Mouse (Mus musculus) embryonic facial prominence, embryonic 11.5 days (tissue): Measurements from ENCODE around the gene Tcte2. TPM values are rescaled to one million over a fixed set of nuclear protein-coding genes. Genes with fewer than 3 reads are reported as not detected.

Source experiments
- ATAC-seq: fragments of 200-750 bp; cut with Nextera tagmentation; replicated peaks from 2 replicates; pipeline ENCODE4 v1.8.0; 2017; ENCODE audit warnings: low read depth; ENCODE audit not compliant: insufficient number of reproducible peaks, low FRiP score, low TSS enrichment
- DNase-seq: peaks from one replicate; pipeline ENCODE4 v3.0.0-alpha.2; 2015; ENCODE audit warnings: low spot score
- H3K27ac ChIP-seq: fragments of 300-500 bp; sonication (generic); replicated peaks from 2 replicates; pipeline ENCODE4 v1.5.1; 2014; ENCODE audit warnings: mild to moderate bottlenecking, low read depth, low read length, control low read depth
- H3K27me3 ChIP-seq: fragments of 300-500 bp; sonication (generic); 2 replicates; pipeline ENCODE4 v1.6.1; 2014; ENCODE audit warnings: mild to moderate bottlenecking, low read length, moderate library complexity, mixed read lengths; ENCODE audit not compliant: control insufficient read depth, insufficient read depth
- H3K36me3 ChIP-seq: fragments of 300-500 bp; sonication (generic); replicated peaks from 2 replicates; pipeline ENCODE4 v1.6.1; 2014; ENCODE audit warnings: low read depth, mild to moderate bottlenecking, low read length, moderate library complexity, mixed read lengths; ENCODE audit not compliant: control insufficient read depth, insufficient read depth
- H3K4me1 ChIP-seq: fragments of 300-500 bp; sonication (generic); 2 replicates; pipeline ENCODE4 v1.6.1; 2014; ENCODE audit warnings: low read length, mixed read lengths; ENCODE audit not compliant: control insufficient read depth, insufficient read depth
- H3K4me2 ChIP-seq: fragments of 300-500 bp; sonication (generic); 2 replicates; pipeline ENCODE4 v1.6.1; 2014; ENCODE audit warnings: low read depth, mild to moderate bottlenecking, control low read depth, low read length, moderate library complexity
- H3K4me3 ChIP-seq: fragments of 300-500 bp; sonication (generic); 2 replicates; pipeline ENCODE4 v1.5.1; 2014; ENCODE audit warnings: low read depth, low read length, control low read depth
- H3K9ac ChIP-seq: fragments of 300-500 bp; sonication (generic); replicated peaks from 2 replicates; pipeline ENCODE4 v1.6.1; 2014; ENCODE audit warnings: mild to moderate bottlenecking, control low read depth, low read length
- H3K9me3 ChIP-seq: fragments of 300-500 bp; sonication (generic); replicated peaks from 2 replicates; pipeline ENCODE4 v1.6.1; 2016; ENCODE audit warnings: mild to moderate bottlenecking, low read length, inconsistent platforms, mixed read lengths; ENCODE audit not compliant: control insufficient read depth
- WGBS: fragments of 180-500 bp; shearing (Covaris S2); extraction: QIAGEN DNeasy Blood & Tissue Kit; methylation state at CpG from one replicate; pipeline ENCODE4 v1.1.7; 2014; 5-methylcytosine and 5-hydroxymethylcytosine counted together
- polyA plus RNA-seq: library from polyadenylated mRNA; unstranded; fragments of >200 nt; fragmentation: Nextera tagmentation; extraction: Ambion mirVana; gene quantifications from 2 replicates; pipeline ENCODE4 v1.2.1, GENCODE M21; 2014

The Tcte2 gene
- polyA plus RNA-seq, 1 experiment from 2014 or later, result 4.4 TPM

- H3K27me3 ChIP-seq, result no peaks in the 10 kb centered on the region
- no peak overlapping the region for H3K4me2 ChIP-seq
- DNase-seq (no peak), ATAC-seq (no peak)
- H3K9me3 ChIP-seq, result no peaks in the 10 kb centered on the region
- H3K9ac ChIP-seq, result no peak overlapping the region
- 69% methylated on average over 4 of the region's 4 CpGs for WGBS
- H3K4me3 ChIP-seq, result no peak overlapping the region
- H3K27ac ChIP-seq, result no peak overlapping the region
- no peaks in the 10 kb centered on the region for H3K36me3 ChIP-seq
- H3K4me1 ChIP-seq, result no peaks in the 10 kb centered on the region
Measured at GRCm38 (mm10) chr17:13714654-13715053, 47.0 kb downstream of the Tcte2 start.

- Histone ChIP-seq H3K27ac (no peak overlapping the region), H3K9ac (no peak overlapping the region), H3K4me2 (no peak overlapping the region), H3K27me3 (no peaks in the 10 kb centered on the region), H3K36me3 (no peaks in the 10 kb centered on the region), H3K4me1 (no peaks in the 10 kb centered on the region), H3K4me3 (no peak overlapping the region), H3K9me3 (no peaks in the 10 kb centered on the region)
- 86% methylated on average over 4 of the region's 4 CpGs for WGBS
- no peak for ATAC-seq
- no peak for DNase-seq
Measured at GRCm38 (mm10) chr17:13714128-13714527, 47.5 kb downstream of the Tcte2 start.

GRCm38 (mm10) chr17:13712518-13712917 is 49.1 kb downstream of the Tcte2 start:
- H3K9me3 ChIP-seq, result no peaks in the 10 kb centered on the region
- H3K4me3 ChIP-seq, result no peak overlapping the region
- H3K9ac ChIP-seq, result no peak overlapping the region
- no peak overlapping the region for H3K27ac ChIP-seq
- ATAC-seq (no peak), DNase-seq (no peak)
- H3K4me2 ChIP-seq, result no peak overlapping the region
- no peaks in the 10 kb centered on the region for H3K4me1 ChIP-seq
- H3K27me3 ChIP-seq, result no peaks in the 10 kb centered on the region
- H3K36me3 ChIP-seq, result no peaks in the 10 kb centered on the region
- WGBS, result 95% methylated on average over 3 of the region's 3 CpGs

GRCm38 (mm10) chr17:13712116-13712515 is 49.5 kb downstream of the Tcte2 start:
- 84% methylated on average over 6 of the region's 6 CpGs for WGBS
- no peak overlapping the region for H3K27ac ChIP-seq
- no peaks in the 10 kb centered on the region for H3K9me3 ChIP-seq
- no peak overlapping the region for H3K4me3 ChIP-seq
- no peak overlapping the region for H3K9ac ChIP-seq
- DNase-seq (no peak), ATAC-seq (no peak)
- no peaks in the 10 kb centered on the region for H3K36me3 ChIP-seq
- no peaks in the 10 kb centered on the region for H3K4me1 ChIP-seq
- no peak overlapping the region for H3K4me2 ChIP-seq
- H3K27me3 ChIP-seq, result no peaks in the 10 kb centered on the region

- no peak for DNase-seq
- Histone ChIP-seq H3K27ac (no peak overlapping the region), H3K4me2 (no peak overlapping the region), H3K4me3 (no peak overlapping the region), H3K36me3 (no peaks in the 10 kb centered on the region), H3K27me3 (no peaks in the 10 kb centered on the region), H3K4me1 (no peaks in the 10 kb centered on the region), H3K9me3 (no peaks in the 10 kb centered on the region), H3K9ac (no peak overlapping the region)
- ATAC-seq, result no peak
- 66% methylated on average over 5 of the region's 5 CpGs for WGBS
Measured at GRCm38 (mm10) chr17:13711173-13711572, 50.5 kb downstream of the Tcte2 start.

GRCm38 (mm10) chr17:13705481-13705921 is 56.1 kb downstream of the Tcte2 start:
- Histone ChIP-seq H3K4me3 (no peak overlapping the region), H3K27ac (no peak overlapping the region), H3K9ac (no peak overlapping the region), H3K27me3 (no peaks in the 10 kb centered on the region), H3K4me1 (no peaks in the 10 kb centered on the region; the same call in none of the 2 replicates), H3K4me2 (no peak overlapping the region), H3K36me3 (no peaks in the 10 kb centered on the region), H3K9me3 (no peaks in the 10 kb centered on the region)
- DNase-seq (no peak), ATAC-seq (no peak)
- 30% methylated on average over 4 of the region's 4 CpGs for WGBS

- H3K36me3 ChIP-seq, result no peaks in the 10 kb centered on the region
- H3K9me3 ChIP-seq, result no peaks in the 10 kb centered on the region
- H3K4me2 ChIP-seq, result no peak overlapping the region
- WGBS, result 44% methylated on average over 9 of the region's 9 CpGs
- ATAC-seq (no peak), DNase-seq (no peak)
- H3K4me3 ChIP-seq, result no peak overlapping the region
- no peak overlapping the region for H3K27ac ChIP-seq
- no peaks in the 10 kb centered on the region for H3K27me3 ChIP-seq
- H3K4me1 ChIP-seq, result no peaks in the 10 kb centered on the region; the same call in none of the 2 replicates
- H3K9ac ChIP-seq, result no peak overlapping the region
Measured at GRCm38 (mm10) chr17:13703611-13704320, 57.9 kb downstream of the Tcte2 start.

GRCm38 (mm10) chr17:13700131-13701016 is 61.3 kb downstream of the Tcte2 start:
- DNase-seq, result peak; percentile 83
- H3K27ac ChIP-seq, result peak overlapping the region; percentile 14
- 22% methylated on average over 4 of the region's 4 CpGs for WGBS
- no peaks in the 10 kb centered on the region; the same call in none of the 2 replicates for H3K4me1 ChIP-seq
- peak; percentile 91 for ATAC-seq
- no peak overlapping the region for H3K9ac ChIP-seq
- H3K36me3 ChIP-seq, result no peaks in the 10 kb centered on the region
- no peak overlapping the region for H3K4me2 ChIP-seq
- H3K9me3 ChIP-seq, result no peaks in the 10 kb centered on the region
- H3K4me3 ChIP-seq, result no peak overlapping the region
- no peaks in the 10 kb centered on the region for H3K27me3 ChIP-seq
